ENCODE assay signal across 17 mouse cellular contexts in genomic region chr11:99333426-99333825, GRCm38 (mm10). TPM values are rescaled to one million over a fixed set of nuclear protein-coding genes. Genes with fewer than 3 reads are reported as not detected.
DNase-seq lines count a peak whose midpoint lies in the region.
"Had no signal": no experiment of that assay in that cellular context is flagged by ENCODE, and none has a peak within 500 bp of the region (broad histone marks: within the 10 kb centered on the region; RNA-seq: fewer than 3 reads in every experiment).

No protein-coding gene starts in this region.

- intact Hi-C loops in left cerebral cortex, postnatal 25 days (cut with DNase I): no loop called here

- DNase-seq in kidney, postnatal 10 days: peak; percentile 20
- DNase-seq in kidney, adult 11 months: no peak
- peak; percentile 24 to 58 for DNase-seq in frontal cortex, adult 2 months (ENCODE audit: extremely low spot score in 1 of 2, low spot score in 1 of 2)
- peak; percentile 77 to 78 for DNase-seq in layer of hippocampus, adult 8-10 months (ENCODE audit: low spot score in 2 of 2)
- peak; percentile 24 to 74 for DNase-seq in left cerebral cortex, postnatal 25 days (ENCODE audit: low spot score in 2 of 2)
- no peak for DNase-seq in retina, embryonic 14.5 days (ENCODE audit: low spot score)
- DNase-seq in ovary, postnatal 10 days (ENCODE audit: low spot score): no peak
- no peak for DNase-seq in cerebellum, adult 11-12 months
- DNase-seq: embryo, embryonic 11 days; gastrocnemius, postnatal 25 days; kidney, postnatal 36 days; retina, postnatal 1 day had no signal

RNA-seq across cellular contexts. Expression of gene Krt26, which starts 4.3 kb away (rescaled TPM):
- polyA plus RNA-seq in frontal cortex, adult 2 months (2012; rRNA removed): 0.06 TPM in 1 of 2 replicates, not detected in the other
- not detected for total RNA-seq in layer of hippocampus, adult 8-10 months (2022)
- not detected for total RNA-seq in left cerebral cortex, postnatal 25 days (2021)
- total RNA-seq: gastrocnemius, postnatal 25 days had no signal
- polyA plus RNA-seq: erythroblast, embryonic 14.5 days; heart, embryonic 15.5 days; liver, embryonic 14.5 days; stomach, embryonic 16.5 days had no signal

RNA-seq across cellular contexts. Expression of gene Krt25, which starts 10.7 kb away (rescaled TPM):
- polyA plus RNA-seq in frontal cortex, adult 2 months (2012; rRNA removed): 0.06 and 0.15 TPM in 2 replicates
- not detected for total RNA-seq in layer of hippocampus, adult 8-10 months (2022)
- total RNA-seq in left cerebral cortex, postnatal 25 days (2021): not detected
- total RNA-seq: gastrocnemius, postnatal 25 days had no signal
- polyA plus RNA-seq: erythroblast, embryonic 14.5 days; heart, embryonic 15.5 days; liver, embryonic 14.5 days had no signal

RNA-seq across cellular contexts. Expression of gene Krt27, which starts 17.5 kb away (rescaled TPM):
- polyA plus RNA-seq in frontal cortex, adult 2 months (2012; rRNA removed): 0.19 TPM in 1 of 2 replicates, not detected in the other
- not detected for total RNA-seq in layer of hippocampus, adult 8-10 months (2022)
- not detected for total RNA-seq in left cerebral cortex, postnatal 25 days (2021)
- total RNA-seq: gastrocnemius, postnatal 25 days had no signal
- polyA plus RNA-seq: erythroblast, embryonic 14.5 days; heart, embryonic 15.5 days; liver, embryonic 14.5 days; neural tube, embryonic 11.5 days; stomach, embryonic 16.5 days had no signal

RNA-seq across cellular contexts. Expression of gene Krt28, which starts 41.3 kb away (rescaled TPM):
- polyA plus RNA-seq in frontal cortex, adult 2 months (2012; rRNA removed): 0.17 TPM in 1 of 2 replicates, not detected in the other
- total RNA-seq in layer of hippocampus, adult 8-10 months (2022): under 1 TPM in 2 of 4 experiments, not detected in 2; 0.38 to 0.52 TPM
- under 1 TPM in 1 of 2 experiments, not detected in 1; 0.34 TPM for total RNA-seq in left cerebral cortex, postnatal 25 days (2021)
- total RNA-seq: gastrocnemius, postnatal 25 days had no signal
- polyA plus RNA-seq: erythroblast, embryonic 14.5 days; heart, embryonic 15.5 days; liver, embryonic 14.5 days had no signal

RNA-seq across cellular contexts. Expression of gene Krt24, which starts 48.4 kb away (rescaled TPM):
- not detected in 2 replicates for polyA plus RNA-seq in frontal cortex, adult 2 months (2012; rRNA removed)
- not detected for total RNA-seq in layer of hippocampus, adult 8-10 months (2022)
- total RNA-seq in left cerebral cortex, postnatal 25 days (2021): not detected
- total RNA-seq: gastrocnemius, postnatal 25 days had no signal
- polyA plus RNA-seq: erythroblast, embryonic 14.5 days; heart, embryonic 15.5 days; liver, embryonic 14.5 days; neural tube, embryonic 11.5 days; stomach, embryonic 16.5 days had no signal

Comparison
In these comparisons a context has a peak if more than half of its experiments do, and no peak if none do; other contexts are left out.
1. DNase-seq: peak in kidney, postnatal 10 days (single experiment), frontal cortex, adult 2 months (2 of 2), layer of hippocampus, adult 8-10 months (2 of 2) and left cerebral cortex, postnatal 25 days (2 of 2); none in kidney, adult 11 months (single experiment), retina, embryonic 14.5 days (single experiment), ovary, postnatal 10 days (single experiment) and cerebellum, adult 11-12 months (single experiment).